Comparison of ENCODE assay signal across 9 mouse cellular contexts in the genomic region with DNA sequence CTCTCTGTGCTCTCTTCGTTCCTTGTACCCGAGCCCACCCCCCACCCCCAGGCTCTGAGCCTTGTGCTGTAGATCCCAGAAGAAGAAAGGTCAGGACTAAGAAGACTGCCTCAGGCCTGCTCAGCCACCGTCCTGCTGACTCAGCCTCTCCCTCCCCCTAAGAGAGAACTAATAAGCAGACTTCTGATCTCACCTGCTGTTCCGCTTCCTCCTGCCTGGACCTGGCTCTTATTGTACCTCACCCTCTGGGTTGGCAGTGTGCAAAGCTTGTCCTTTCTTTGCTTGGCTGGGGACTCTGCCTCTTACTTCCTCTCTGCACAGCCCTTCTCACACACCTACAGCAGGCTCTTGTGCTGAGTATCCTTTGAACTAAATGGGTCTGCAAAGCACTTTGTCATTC.
DNase-seq lines count a peak whose midpoint lies in the region; ATAC-seq and TF ChIP-seq lines count a peak whose summit lies in the region.
"Had no signal": no experiment of that assay in that cellular context is flagged by ENCODE, and none has a peak within 500 bp of the region (broad histone marks: within the 10 kb centered on the region; RNA-seq: fewer than 3 reads in every experiment).

No protein-coding gene starts in this region.

- no peaks in the 10 kb centered on the region for H3K36me3 ChIP-seq in hindbrain, embryonic 10.5 days
- no peaks in the 10 kb centered on the region for H3K36me3 ChIP-seq in hindbrain, embryonic 11.5 days (ENCODE audit: control insufficient read depth, insufficient read depth, low read length)
- H3K36me3 ChIP-seq in intestine, postnatal 0 days (ENCODE audit: control insufficient read depth, insufficient read depth), result no peaks in the 10 kb centered on the region

- no peak overlapping the region for H3K4me3 ChIP-seq in hindbrain, embryonic 10.5 days
- H3K4me3 ChIP-seq in hindbrain, embryonic 11.5 days (ENCODE audit: low read depth, low read length), result no peak overlapping the region
- no peak overlapping the region for H3K4me3 ChIP-seq in intestine, postnatal 0 days (ENCODE audit: low read depth, low read length)

- peaks cover 5% of the 10 kb centered on the region for H3K4me1 ChIP-seq in hindbrain, embryonic 10.5 days (replicated peaks)
- H3K4me1 ChIP-seq in hindbrain, embryonic 11.5 days (replicated peaks; ENCODE audit: control insufficient read depth, insufficient read depth, low read length), result no peaks in the 10 kb centered on the region
- H3K4me1 ChIP-seq in intestine, postnatal 0 days (replicated peaks; ENCODE audit: control insufficient read depth, insufficient read depth, low read length), result no peaks in the 10 kb centered on the region

- no peaks in the 10 kb centered on the region for H3K9me3 ChIP-seq in hindbrain, embryonic 10.5 days
- H3K9me3 ChIP-seq in hindbrain, embryonic 11.5 days (ENCODE audit: control insufficient read depth, low read length), result no peaks in the 10 kb centered on the region
- H3K9me3 ChIP-seq in intestine, postnatal 0 days (ENCODE audit: control insufficient read depth), result no peaks in the 10 kb centered on the region

- no peak overlapping the region for H3K4me2 ChIP-seq in hindbrain, embryonic 11.5 days (replicated peaks; ENCODE audit: low read depth, low read length)
- no peak overlapping the region for H3K4me2 ChIP-seq in intestine, postnatal 0 days (replicated peaks; ENCODE audit: low read depth)

- H3K27me3 ChIP-seq in hindbrain, embryonic 10.5 days (ENCODE audit: insufficient read depth, poor library complexity, severe bottlenecking), result no peaks in the 10 kb centered on the region
- H3K27me3 ChIP-seq in hindbrain, embryonic 11.5 days (ENCODE audit: control insufficient read depth, insufficient read depth, low read length), result no peaks in the 10 kb centered on the region
- no peaks in the 10 kb centered on the region for H3K27me3 ChIP-seq in intestine, postnatal 0 days (replicated peaks; ENCODE audit: control insufficient read depth, insufficient read depth, low read length)

- no peak for ATAC-seq in hindbrain, embryonic 11.5 days (ENCODE audit: low FRiP score)
- ATAC-seq in intestine, postnatal 0 days, result peak; percentile 82

- DNase-seq in hindbrain, embryonic 10.5 days (ENCODE audit: low spot score), result no peak
- no peak for DNase-seq in hindbrain, embryonic 11.5 days (ENCODE audit: low spot score)
- DNase-seq in ES-CJ7 (ENCODE audit: low read depth, low spot score), result peak; percentile 87
- peak; percentile 47 for DNase-seq in lung, postnatal 36 days
- DNase-seq in adrenal gland, adult 2 months, result no peak
- DNase-seq in heart, adult 9 months (ENCODE audit: low spot score in 2 of 2), result no peak
- no peak for DNase-seq in heart, postnatal 4 days
- DNase-seq: adrenal gland, postnatal 14 days had no signal

- no peak for TF ChIP-seq CTCF in intestine, postnatal 0 days (IDR thresholded peaks at IDR 0.05; ENCODE audit: low read depth)

- 0 out of 2 replicates have a peak overlapping the region, but pooled peaks have one; percentile 23 for H3K27ac ChIP-seq in hindbrain, embryonic 10.5 days
- no peak overlapping the region for H3K27ac ChIP-seq in hindbrain, embryonic 11.5 days (ENCODE audit: low read depth, low read length)
- peak overlapping the region; percentile 55 for H3K27ac ChIP-seq in intestine, postnatal 0 days (ENCODE audit: low read depth, low read length)

- WGBS in hindbrain, embryonic 10.5 days, result 19% methylated on average over 4 of the region's 4 CpGs
- 35% methylated on average over 4 of the region's 4 CpGs for WGBS in hindbrain, embryonic 11.5 days
- WGBS in intestine, postnatal 0 days, result 16% methylated on average over 4 of the region's 4 CpGs

- no peak overlapping the region for H3K9ac ChIP-seq in hindbrain, embryonic 11.5 days (ENCODE audit: low read depth, low read length)
- no peak overlapping the region for H3K9ac ChIP-seq in intestine, postnatal 0 days (ENCODE audit: low read depth, low read length)

Comparison
In these comparisons a context has a peak if more than half of its experiments do, and no peak if none do; other contexts are left out.
1. DNase-seq: peak in ES-CJ7 (single experiment) and lung, postnatal 36 days (single experiment); none in hindbrain, embryonic 10.5 days (single experiment), hindbrain, embryonic 11.5 days (single experiment), adrenal gland, adult 2 months (single experiment), heart, adult 9 months (0 of 2) and heart, postnatal 4 days (single experiment).